Mouse (Mus musculus) neutrophil, adult 5-6 weeks (primary cell): ENCODE data around the gene Usp13. TPM values are rescaled to one million over a fixed set of nuclear protein-coding genes. Genes with fewer than 3 reads are reported as not detected.

Experiments
- ATAC-seq: fragments of 151-379, 151-347 bp; 2 replicates; pipeline ENCODE4 v1.8.0; 2017; ENCODE audit warnings: mild to moderate bottlenecking, moderate TSS enrichment; ENCODE audit not compliant: insufficient number of reproducible peaks, poor library complexity, low FRiP score, severe bottlenecking; ENCODE audit errors: extremely low read depth
- total RNA-seq: library from RNA; stranded (forward); fragments of 200-1000 nt; gene quantifications from 2 replicates; pipeline ENCODE4 v1.2.3, GENCODE M21; 2017

Usp13 gene
- total RNA-seq, 1 experiment from 2014 or later, result not detected

DNA sequence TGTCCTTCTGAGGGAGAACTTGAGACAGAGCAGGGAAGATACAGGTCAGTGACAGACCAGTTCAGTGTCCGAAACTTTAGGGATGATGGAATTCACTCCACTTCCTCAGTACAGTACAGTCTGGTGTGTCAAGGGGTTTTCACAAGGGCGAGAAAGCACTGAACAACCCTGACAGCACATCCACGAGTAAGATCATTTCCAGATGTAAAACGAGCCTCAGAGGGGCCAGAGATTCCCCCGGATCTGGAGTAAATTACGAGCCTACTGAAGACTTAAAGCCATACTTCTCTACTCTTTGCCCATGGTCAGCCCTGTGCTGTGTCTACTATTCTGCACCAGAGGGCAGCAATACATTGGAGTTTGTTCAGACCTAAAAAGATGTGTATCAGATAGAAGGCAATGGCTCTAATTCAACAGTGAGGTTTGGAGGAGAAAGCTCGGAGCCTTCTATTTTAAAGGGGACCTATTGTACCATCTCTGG, 92.8 kb downstream of the Usp13 start:
- no peak for ATAC-seq

DNA sequence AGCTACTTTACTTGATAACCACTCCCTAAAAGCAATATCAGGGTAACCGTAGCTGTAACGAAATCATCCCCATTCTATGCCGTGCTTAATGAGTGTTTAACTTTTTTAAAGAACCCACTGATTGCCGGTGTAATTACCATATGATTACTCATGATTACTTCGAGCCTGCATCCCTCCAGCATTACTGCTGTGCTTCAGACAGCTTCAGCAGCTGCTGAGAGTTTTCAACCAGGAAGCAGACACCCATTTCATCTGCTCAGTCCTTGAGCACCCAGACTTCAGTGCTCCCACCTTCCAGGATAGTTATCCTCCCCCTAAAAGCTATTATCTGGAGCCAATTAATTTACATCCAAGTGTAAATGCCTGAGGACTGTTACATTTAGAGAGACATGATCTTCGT, 106.8 kb downstream of the Usp13 start:
- no peak for ATAC-seq

DNA sequence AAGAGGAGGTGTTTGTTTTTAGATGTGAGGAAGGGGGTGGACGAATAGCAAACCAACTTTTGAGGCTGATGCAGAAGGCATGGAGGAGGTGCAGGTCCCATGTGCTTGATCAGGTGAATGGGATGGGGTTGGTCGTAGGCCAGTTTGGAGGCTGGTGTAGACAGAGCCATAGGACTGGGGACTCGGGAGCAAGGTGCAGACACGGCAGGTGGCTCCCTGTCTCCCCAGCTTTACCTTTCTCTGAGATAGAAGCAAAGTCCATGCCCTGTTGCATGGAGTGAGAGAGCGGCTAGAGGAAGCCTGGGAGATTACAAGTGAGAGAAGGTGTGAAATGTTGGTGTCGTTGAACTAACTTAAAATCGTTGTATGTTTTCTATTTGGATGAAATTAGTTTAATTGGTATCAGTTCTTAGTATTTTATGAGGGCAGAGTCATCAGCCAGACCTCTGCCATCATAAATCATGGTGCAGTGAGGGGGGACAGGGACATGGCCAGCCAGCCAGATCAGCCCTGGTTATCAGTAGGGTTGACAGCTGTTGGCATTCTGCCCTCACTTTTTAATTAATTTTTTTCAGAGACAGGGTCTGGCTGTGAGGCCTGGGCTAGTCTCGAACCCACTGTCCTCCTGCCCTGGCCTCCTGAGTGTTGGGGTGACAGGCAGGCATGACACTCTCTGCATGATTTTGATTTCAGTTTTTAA, 122.6 kb downstream of the Usp13 start:
- ATAC-seq, result no peak

DNA sequence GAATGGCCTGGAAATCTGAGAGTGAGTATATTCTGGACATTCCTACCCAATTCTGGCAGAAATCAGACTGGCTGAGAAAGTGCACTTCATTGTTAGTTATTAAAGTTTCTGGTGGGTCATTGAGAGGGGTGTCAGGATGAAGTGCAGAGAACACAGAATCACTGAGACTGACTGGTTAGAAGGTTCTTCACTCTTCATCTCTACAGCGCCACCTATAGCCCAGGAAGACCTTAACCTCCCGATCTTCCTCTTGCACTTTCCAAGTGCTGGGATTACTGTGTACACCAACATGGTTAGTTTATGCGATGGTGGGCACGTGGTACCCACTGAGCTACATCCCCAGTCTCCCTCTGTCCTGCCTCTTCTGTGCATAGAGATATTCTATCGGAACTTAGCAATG, 130.1 kb downstream of the Usp13 start:
- no peak for ATAC-seq

DNA sequence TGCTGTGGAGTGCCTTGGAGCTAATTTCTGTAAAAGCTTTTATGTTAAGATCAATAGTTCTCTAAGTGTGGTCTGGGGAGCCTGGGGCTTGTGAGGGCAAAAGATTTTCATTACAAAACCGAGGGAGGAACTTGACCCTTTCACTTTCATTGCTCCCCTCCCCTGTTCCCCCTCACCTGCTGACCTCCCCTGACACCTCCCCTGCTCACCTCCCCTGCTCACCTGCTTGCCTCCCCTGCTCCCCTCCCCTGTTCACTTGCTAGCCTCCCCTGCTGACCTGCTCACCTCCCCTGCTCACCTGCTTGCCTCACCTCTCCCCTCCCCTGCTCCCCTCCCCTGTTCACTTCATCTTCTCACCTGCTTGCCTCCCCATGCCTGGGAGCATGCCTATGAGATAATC, 134.0 kb downstream of the Usp13 start:
- no peak for ATAC-seq

DNA sequence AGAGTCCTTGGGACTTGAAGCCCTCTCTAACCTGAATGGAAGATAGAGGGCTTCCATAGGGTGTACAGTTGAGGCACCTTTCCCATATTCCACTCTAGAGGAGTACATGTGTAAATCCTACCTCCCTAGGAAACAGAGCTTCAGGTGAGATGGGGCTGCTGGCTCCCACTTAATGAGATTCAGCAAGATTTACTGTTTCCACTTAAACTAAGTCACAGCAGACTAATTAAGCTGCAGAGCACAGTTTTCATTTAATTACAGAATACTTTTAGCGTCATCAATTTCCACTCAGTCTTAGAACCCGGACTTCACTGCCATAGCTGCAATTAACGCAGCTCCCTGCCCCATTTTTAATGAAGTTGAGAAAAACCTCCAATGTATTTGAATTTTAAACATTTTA, 144.1 kb downstream of the Usp13 start:
- no peak for ATAC-seq

DNA sequence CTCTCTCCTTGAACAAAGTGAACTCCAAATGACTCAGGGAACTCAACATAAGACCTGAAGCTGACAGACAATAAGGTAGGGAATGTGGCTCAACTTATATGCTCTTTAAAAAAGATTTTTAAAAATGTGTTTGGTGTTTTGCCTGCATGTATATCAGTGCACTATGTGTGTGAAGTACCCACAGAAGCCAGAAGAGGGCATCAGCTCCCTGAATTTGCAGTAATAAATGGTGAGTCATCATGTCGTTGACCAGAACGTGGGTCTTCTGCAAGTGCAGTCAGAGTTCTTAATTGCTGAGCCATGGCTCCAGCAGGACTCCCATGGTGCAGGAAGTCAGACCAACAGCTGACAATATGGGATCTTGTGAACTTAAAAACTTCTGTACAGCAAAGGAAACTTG, 148.2 kb downstream of the Usp13 start:
- ATAC-seq, result no peak

DNA sequence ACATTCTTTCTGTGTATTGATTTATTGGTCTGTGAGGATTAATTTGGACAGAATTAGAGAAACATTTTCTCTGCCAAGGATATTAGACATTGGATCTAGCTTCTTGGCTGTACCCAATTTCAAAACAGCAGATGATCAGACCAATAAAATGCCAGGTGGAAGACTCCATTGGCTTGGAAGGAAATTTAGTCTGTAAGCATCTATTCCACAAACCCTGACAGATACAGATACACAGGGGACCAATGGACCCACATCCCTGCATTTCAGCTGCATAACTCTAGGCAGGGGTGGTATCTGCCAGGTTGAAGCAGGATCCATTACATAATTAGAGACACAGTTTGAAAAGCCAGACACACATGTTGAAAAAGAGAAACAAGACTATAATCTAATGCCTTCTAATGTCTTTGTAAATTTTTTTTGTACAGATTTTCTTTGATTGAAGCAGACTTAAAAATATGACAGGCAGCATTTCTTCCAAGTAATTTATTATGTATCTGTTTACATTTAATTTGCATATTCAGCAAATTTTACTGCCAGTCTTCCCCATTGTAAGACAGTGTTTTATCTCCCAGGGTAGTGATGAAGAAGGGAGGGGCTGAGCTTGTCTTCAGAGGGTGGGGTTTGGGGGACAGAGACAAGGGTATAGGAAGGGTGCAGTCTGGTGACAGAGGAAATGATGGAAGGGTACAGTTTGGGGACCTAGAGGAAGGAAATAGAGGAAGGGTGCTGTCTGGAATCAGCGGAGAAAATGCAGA, 151.5 kb downstream of the Usp13 start:
- ATAC-seq, result no peak

DNA sequence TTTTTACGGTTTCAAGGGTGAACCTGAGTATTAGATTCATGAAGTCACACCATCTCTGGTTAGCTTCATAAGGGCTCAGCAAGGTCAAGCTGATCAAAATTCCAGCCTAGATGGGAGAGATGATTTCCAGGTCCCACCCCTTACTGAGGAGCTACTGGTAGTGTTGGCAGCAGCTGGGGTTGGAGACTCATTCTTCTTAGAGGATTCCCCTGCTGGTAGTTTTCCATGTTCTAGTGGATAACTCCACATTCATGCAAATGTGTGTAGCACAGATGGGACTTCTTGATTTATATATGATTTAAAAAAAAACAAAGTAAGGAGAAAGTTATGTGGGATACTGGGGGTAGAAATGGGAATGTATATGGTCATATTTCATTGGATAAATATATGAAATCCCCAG, 152.9 kb downstream of the Usp13 start:
- ATAC-seq, result no peak

DNA sequence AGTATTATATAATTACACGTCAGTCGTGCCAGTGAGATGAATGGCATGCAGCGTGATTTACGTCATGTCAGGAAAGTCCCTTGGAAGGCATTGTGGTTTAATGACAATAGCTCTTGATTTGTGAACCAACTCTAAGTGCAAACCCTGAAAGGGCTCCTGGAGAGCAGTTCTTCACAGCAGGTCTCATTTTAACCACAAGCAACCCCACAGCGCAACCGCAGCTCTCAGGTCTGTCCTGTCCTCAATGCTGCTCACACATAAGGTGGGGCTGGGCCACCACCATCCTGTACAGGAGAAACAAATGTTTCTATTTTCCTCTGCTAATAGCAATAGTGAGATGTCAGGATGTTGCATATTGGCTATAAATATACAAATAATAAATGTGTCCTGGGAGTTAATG, 161.9 kb downstream of the Usp13 start:
- ATAC-seq, result no peak

DNA sequence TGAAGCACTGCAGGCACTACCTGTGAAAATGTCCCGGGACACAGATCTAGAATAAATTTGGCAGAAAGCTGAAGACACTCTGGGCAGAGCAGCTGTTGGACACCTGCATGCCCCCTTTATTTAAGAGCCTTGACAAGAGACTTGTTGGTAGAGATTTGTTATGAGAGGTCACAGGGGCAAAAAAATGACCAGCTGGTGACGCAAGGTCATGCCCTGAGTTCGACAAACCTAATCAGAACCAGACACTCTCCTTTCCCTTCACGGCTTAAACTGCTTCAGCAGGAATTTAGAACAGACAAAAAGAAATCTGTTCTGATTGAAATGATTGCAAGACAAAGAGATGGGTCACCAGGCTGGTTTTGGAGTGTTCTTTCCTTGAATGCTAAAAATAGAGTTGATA, 162.6 kb downstream of the Usp13 start:
- ATAC-seq, result no peak

DNA sequence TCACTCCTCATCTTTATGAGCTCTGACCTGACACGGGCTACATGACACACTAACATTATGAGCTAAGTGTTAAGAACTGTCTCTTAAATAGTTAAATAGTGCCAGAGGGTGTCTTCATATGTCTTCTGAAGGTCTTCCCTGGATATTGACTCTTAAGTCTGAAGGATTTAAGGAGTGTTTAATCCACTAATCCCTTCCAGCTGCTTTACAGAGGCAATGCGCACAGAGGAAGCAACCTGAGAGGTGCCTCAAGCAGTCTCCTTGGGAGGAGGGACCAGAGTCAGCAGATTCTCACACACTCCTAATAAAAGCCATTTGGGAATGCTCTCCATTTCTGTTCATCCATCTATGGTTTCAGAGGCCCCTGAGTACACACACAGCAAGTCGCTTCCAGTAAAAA, 167.8 kb downstream of the Usp13 start:
- no peak for ATAC-seq

Other genes starting within 250 kb of the Usp13 start
- 2.9 and 3.4 TPM in 2 replicates for gene Gnb4, start 201.0 kb upstream of the Usp13 start, total RNA-seq
- gene Actl6a, start 111.2 kb upstream of the Usp13 start, total RNA-seq, result 44.3 and 46.5 TPM in 2 replicates
- 53.3 and 76.5 TPM in 2 replicates for gene Ndufb5, start 80.6 kb upstream of the Usp13 start, total RNA-seq
- gene Mrpl47, start 79.9 kb upstream of the Usp13 start, total RNA-seq, result 5.4 and 7.3 TPM in 2 replicates